Mouse (Mus musculus) c-Kit-negative CD71-positive TER-119-positive erythroid progenitor cells, embryonic 14.5 days (primary cell): ENCODE results near the gene Tnrc6b.
"Not testable (repeated sequence)": the region's sequence is repeated elsewhere in the genome, so short reads cannot be mapped to it uniquely, and the experiment has no call there.

Experiments used
- DNase-seq: peaks from one replicate; pipeline ENCODE4 v3.0.0-alpha.2; 2013; ENCODE audit warnings: low read depth, low spot score

The Tnrc6b gene

DNA sequence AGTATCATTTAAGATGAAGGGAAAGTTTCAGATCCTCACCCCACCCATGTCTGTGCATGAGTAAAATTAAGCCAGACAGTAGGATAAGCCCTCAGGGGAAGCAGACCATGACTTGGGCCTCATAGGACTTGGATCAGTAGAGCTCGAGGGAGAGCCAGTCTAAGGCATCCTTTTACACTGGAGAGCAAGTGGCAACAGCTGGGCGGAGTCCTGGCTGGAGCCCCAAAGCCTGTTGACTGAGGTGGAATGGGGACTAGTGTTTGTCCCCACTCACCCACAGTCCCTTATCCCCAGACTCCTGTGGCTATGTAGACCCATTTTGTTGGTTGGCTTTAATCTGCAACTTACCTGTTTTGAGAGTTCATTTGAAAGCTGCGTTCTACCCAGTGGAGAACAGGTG is 201.1 kb downstream of the Tnrc6b start:
- no peak for DNase-seq

DNA sequence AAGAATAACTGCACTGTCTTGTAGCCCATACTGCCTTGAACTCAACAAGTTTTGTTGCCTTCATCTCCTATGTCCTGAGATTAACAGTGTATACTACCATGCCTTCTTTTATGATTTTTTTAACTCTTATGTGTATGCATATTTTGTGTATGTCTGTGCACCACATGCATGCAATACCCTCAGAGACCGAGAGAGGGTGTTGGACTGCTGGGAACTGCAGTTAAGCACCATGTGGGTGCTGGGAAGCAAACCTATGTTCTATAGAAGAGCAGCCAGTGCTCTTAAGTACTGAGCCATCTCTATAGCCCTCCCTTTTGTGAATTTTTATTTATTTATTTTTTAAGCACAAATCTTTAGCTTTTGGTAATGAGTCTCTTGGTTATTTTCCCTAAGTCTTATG is 202.7 kb downstream of the Tnrc6b start:
- no peak for DNase-seq

DNA sequence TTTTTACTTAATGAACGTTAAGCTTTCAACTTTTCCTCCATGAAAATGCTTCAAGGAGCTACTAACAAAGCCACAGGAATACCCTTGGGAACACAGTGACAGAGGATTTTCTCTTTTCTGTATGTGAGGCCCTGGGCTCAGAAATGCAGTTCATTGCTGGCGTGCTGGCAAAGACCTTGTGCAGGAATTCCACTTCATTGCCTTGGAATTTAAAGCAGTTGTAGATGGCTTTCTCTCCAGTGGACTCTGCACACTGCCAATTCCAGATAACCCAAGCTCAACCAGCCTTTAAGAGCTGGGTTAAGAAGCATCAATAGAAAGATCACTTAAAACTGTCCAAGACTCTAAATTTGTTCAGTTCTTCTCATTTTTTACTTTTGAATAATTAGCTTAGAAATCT is 204.7 kb downstream of the Tnrc6b start:
- DNase-seq = no peak

DNA sequence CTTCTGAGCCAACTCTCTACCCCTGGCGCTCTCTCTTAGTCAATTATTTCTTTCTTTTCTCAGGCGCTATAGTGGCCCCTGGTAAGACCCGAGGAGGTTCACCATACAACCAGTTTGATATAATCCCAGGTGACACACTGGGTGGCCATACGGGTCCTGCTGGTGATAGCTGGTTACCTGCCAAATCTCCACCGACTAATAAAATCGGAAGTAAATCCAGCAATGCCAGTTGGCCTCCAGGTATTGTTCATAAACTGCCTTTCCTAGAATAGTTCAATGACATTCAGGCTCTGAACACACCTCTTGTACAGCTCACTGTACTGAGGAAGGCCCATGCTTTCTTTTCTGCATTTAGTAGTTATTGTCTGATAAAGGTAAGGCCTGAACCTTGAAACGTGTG is 205.5 kb downstream of the Tnrc6b start:
- DNase-seq = no peak

DNA sequence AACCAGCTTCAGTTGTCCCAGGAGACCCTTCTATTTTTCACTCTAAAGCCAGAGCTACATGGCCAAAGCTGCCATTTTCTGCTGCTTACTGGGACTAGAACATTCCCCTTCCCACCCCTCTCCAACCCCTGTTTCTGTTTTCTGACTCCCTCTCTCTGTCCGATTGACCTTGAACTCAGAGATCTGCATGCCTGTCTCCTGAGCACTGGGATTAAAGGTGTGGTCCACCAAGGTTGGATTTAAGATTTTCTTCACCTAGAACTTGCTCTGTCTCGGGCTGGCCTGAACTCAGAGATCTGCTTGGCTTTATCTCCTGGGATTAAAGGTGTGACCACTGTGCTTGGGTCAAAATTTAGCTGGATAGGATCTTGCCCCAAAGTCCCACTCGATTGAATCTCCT is 209.2 kb downstream of the Tnrc6b start:
- no peak for DNase-seq

DNA sequence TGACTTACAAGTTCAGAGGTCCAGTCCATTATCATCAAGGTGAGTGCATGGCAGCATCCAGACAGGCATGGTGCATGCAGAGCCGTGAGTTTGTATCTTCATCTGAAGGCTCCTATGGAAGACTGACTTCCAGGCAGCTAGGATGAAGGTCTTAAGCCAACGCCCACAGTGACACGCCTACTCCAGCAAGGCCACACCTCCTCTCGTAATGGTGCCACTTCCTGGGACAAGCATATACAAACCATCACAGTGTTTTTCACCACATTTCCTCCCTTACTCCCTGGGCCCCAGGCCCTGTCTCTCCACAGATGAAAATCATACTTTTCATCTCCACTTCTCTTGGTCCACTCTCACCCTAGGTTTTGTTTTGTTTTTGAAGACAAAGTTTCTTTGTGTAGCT is 210.7 kb downstream of the Tnrc6b start:
- DNase-seq = no peak

DNA sequence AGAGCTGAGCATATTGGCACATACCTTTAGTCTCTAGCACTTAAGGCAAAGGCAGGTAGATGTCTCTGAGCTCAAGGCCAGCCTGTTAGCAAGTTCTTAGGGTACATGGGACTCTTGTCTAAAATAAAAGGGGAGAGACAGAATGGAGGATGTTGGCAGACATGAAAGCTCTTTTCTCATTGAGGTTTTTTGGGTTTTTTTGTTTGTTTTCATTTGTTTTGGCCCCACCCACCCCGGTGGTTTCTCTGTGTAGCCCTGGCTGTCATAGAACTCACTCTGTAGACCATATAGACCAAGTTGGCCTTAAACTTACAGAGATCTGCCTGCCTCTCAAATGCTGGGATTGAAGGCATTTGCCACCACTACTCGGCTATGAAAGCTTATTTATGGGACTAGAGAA is 213.1 kb downstream of the Tnrc6b start:
- no peak for DNase-seq

DNA sequence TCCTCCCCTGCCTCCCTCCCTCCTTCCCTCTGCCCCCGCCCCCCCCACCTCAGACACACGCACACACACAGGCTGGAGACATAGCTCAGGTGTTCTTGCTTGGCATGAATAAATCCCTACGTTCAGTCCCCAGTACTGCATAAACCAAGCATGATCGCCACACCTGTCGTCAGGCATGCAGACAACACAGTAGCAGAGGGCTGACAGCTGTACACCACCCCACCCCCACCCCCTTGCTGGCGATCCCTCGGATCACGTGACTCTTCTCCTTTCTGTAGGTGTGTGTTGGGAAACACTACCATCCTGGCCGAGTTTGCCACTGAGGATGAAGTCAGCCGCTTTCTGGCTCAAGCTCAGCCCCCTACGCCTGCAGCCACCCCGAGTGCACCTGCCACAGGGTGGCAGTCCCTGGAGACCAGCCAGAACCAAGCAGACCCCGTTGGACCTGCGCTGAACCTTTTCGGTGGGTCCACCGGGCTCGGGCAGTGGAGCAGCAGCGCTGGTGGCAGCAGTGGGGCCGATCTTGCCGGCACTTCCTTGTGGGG is 217.8 kb downstream of the Tnrc6b start:
- no peak for DNase-seq

DNA sequence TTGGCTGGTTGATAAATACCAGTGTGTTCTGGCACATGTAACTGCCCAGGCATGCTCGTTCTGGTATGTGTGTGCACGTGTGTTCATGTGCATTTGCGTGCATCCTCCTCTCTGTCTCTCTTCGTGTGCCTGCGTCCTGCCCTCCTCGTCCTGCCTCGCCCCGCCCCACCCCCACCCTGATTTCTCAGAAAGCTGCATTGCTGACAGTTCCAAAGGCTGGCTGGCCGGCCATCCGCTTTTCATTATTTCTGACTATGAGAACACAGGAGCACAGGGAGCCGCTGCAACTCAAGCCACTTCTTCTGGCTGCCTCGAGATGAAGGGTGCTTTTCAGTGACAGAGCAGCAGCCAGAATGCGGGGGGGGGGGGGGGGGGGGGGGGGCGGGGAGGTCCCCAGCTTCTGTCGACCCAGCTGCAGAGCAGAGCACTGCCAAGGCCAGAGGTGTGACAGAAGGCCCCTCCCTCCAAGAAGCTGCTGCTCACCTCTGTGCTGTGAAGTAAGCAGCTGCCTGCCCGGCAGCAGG is 219.0 kb downstream of the Tnrc6b start:
- DNase-seq = no peak

DNA sequence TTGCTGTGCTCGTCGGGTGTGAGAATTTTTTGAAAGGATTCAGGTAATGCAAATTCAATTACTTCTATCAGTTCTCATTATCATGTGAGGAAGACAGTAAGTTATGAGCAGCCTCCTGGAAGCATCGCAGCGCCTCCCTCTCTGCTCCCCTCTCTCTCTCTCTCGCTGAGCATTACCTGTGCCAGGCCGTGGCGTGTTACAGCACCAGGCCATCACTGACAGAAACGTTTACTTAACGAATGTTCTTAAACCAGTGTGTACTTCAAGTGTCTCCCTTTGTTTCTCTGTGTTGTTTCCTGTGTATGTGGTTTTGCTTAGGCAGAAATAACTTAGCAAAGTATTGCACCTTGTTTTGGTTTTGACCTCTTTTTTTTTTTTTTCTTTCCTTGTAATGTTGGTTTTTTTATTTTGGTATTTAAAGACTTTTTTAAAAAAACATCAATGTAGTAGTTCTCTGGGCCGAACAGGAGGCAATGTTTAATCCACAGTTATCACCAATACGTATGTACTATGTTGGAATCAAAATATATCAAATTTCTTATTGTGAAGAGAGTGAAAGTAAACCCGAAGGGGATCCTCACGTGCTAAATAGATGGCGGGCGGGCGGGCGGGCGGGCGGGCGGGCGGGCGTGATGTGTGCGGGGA is 219.7 kb downstream of the Tnrc6b start:
- not testable (repeated sequence) for DNase-seq

DNA sequence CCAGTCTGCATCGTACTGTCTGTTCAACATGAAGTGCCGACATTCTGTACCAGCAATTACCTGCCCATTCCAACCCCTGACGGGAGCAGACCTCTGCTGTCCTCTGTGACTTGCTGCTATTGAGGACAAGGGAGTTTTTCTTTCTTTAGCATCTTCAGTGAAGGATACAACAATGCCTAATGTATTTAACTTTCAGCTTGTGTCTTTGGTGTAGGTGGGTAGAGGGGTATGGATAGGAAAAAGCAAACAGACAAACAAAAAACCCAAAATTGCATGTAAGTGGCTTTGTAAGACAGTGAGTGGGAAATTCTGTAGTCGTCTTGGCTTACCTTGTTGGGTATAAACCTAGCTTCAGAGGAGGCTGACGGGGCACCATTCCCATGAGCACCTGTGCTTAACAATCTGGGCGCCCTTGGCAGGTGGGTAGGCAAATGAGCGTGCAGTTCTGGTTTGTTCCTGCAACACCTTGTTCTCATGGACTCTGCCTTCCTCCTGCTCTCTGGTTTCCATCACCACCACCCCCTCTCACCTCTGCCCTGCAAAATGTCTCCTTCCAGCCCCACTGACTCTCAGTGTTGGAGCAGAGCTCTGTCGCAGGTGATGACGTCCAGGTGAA is 220.3 kb downstream of the Tnrc6b start:
- no peak for DNase-seq

DNA sequence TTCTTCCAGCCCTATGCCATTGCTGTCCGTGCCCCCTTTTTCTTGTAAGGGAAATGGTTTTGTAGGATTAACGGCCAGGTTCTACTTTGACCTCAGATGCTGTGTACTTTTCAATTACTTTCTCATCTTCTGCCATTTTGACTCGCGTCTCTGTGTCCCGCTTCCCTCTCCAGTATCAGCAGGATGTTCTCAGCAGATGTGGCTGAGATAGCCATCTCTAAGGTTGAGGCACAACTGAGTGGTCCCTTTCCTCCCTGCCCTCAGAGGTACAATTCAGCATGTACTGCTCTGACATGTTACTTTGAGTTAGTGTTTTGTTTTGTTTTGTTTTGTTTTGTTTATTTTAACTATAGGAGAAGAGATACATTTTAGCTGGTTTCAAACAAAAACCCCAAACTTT is 223.7 kb downstream of the Tnrc6b start:
- DNase-seq = no peak

DNA sequence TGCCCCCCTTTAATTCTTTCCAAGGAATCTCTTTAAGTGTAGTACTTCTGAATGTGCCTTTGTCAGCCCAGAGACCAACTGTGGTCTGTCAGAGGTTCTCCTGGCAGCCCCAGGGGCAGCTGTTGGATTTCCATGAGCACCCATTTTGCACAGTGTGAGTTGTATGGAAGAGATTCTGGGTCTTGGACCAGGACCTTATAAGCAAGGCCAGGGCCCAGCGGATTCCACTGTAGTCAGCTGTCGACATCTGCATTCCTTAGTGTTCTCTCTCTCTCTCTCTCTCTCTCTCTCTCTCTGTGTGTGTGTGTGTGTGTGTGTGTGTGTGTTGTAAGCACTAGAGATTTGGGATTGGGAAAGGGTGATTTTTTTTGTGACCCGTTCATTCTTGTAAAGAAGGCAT is 225.6 kb downstream of the Tnrc6b start:
- no peak for DNase-seq

DNA sequence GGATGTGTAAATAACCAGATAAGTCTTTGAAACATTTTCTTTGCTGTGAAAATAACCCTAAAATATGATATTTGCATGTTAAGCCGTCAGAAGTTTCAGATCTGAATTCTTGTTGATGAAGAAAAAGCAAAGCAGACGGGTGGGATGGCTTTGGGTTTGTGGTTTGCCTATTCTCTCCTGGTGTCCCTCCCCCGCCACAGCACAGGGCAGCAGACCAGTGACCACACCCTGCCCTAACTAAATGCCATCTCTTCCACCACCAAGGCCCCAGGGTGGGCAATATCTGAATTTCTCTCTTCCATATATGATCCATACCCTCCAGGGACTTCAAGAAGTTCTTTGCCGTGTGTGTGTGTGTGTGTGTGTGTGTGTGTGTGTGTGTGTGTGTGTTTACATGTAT is 227.5 kb downstream of the Tnrc6b start:
- no peak for DNase-seq

DNA sequence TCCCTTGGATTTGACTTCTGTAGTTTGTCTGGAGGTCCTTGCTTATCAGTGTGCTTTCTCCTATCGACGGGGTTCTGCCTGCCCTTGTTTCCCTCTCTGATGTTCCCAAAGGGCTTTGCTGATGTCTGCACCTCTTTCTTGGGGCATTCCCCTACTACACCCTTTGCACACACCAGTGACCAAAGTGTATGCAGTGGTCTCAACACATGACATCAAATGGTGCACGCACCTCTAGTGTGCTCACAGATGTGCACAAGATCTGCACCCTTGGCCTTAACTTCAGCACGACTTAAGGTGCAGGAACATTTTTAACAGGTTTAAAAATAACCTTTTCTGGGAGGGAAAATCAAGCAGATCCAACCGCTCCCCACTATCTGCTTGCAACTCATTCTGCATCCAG is 228.3 kb downstream of the Tnrc6b start:
- DNase-seq = no peak

DNA sequence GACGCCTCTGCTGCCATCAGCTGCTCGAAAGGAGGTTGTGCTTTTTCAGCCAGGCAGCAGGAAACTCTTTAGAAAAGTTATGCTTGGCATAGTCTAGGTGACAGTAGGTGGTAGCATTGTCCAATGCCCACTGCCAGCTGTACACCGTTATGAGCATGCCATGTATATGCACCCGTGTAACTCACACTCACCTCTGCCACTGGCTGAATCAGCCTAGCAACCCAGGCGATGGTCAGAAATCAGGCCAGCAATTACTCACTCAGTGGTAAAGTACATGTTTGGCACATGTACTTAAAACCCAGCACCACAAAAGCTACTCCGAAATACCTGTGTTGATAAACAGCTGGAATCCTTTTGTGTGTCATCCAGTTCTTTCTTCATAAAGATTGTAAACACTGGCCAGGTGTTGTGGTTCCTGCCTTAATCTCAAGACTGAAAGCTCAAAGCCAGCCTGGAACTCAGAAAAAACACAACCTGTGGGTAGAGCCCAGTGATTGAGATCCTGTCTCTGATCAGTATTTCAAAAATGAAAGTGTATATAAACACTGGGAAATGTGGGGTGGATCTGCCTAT is 230.4 kb downstream of the Tnrc6b start:
- no peak for DNase-seq

DNA sequence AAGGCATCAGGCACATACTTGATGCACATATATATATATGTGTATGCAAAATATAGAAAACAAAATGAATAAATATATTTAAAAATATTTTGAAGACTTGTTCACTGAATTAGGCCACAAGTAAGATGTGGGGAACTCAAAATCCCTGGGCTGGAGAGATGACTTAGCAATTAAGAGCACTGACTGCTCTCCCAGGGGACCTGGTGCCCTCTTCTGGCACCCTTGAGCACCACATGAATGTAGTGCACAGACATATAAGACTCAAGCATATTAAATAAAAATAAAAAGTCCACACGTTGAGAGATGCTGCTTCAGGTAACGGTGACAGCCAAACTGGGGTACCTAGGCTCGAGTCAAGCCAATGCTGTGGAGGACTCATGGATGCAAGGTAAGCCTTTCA is 234.7 kb downstream of the Tnrc6b start:
- no peak for DNase-seq

DNA sequence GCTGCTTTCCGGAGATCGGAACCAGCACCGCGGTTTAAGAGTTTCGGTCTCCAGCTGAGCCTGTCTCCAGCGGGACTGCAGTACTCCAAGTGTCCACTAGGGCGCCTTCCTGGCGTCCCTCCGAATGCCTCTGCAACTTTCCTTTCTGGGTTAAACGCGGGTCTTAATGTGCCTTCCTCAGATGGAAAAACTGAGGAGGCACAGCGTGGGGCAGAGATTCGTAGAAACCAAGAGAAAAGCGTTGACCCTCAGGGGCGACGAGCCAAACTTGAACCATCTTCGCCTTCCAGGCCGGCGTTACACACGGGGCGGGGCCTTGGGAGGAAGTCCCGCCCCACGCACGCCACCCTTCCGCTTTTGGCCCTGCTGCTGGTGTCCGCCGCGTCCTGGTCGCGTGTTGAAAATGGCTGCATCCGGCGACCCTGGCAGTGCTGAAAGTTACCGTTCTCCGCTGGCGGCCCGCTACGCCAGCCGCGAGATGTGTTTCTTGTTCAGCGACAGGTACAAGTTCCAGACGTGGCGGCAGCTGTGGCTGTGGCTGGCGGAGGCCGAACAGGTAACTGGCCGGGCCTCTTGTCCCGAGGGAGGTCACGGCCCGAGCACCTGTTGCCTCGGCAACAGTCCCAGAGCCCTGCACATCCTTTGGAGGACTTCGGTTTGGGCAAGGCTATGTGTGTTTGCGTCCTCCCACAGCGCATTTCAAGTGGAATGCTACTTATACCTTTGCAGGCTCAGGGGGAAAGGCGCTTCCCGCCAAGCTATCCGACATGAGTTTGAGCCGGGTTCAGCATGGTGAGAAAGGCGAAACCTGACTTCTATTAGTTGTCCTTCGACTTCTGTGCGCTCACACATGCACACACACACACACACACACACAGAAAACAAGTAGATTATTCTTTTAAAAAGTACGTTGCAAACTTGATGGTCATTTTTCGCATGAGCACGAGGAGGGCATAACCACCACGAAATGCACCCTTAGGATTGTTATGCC is 237.3 kb downstream of the Tnrc6b start, which contains the start of gene Adsl:
Gene Adsl, plus strand, starts transcription at position 346 of the 991 bp plus-strand sequence.
- peak; percentile 87 for DNase-seq

DNA sequence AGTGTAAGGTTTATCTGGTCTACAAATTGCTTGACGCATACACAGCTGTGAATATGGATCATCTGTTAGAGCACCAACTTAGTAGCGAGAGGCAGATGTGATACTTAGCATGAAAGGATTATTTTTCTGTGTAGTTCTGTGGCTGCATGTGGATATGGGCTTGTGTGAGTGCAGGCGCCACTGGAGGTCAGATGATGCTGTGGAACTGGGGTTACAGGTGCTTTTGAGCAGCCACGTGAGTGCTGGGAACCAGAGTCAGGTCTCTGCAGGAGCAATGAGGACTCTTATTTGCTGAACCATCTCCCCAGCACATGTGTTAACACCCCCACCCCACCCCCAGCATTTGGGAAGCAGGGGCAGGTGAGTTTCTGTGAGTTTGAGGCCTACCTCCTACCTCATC is 238.3 kb downstream of the Tnrc6b start:
- no peak for DNase-seq

DNA sequence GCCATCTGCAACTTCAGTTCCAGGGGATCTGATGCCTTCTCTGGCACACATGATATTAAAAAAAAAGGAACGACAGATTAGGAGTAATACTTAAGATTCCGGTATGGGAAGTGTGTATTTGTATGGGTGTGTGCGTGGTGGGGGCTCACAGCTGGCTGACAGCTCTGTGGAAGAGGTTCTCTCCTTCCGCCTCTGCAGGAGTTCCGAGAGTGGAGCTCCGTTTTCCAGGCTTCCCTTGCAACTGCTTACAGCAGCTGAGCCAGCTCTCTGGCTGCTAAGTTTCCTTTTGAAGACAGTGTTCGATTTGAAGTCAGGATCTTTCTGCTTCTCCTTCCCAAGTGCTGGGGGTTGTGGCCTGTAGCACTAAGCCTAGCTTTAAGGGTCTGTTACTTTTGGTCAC is 238.9 kb downstream of the Tnrc6b start:
- DNase-seq = no peak

DNA sequence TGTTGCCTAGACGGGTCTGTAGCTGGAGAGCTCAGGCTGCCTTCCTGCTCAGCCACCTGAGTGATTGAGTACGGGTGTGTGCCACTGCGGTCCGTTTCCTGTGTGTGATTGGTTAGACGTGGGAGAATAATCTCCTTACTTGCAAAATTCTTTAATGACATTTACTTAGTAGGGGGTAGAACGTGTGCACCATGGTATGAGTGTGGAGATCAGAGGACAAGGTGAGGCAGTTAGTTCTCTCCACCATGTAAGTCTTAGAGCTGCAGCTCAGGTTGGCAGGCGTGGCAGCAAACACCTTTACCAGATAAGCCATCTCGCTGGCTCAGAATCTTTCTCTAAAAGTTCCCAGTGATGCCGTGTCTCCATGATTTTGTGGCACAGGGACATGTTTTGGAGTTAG is 242.9 kb downstream of the Tnrc6b start:
- no peak for DNase-seq

DNA sequence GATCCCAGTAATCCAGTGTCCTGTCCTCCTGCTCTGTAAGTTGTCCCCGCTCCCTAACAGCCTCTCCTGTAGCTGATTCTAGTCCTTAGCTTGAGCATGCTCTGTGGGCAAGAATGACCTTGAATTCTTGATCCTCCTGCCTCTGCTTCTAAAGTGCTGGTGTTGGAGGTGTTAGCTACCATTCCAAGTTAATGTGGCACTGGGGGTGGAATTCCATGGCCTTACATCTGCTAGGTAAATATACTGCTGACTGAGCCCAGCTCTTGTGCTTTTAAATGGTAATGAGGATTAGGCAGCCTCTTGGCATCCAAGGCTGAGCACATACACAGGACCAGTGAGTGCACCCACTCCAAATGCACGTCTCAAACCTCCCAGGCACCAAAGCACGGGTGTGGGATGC is 243.7 kb downstream of the Tnrc6b start:
- no peak for DNase-seq
